Mouse (Mus musculus) spleen, adult 12 weeks (tissue): Measurements from ENCODE around the gene Mrpl48.
A peak's percentile ranks its signal among the peaks of the same experiment; 100 is the strongest.

Experiments used
- DNase-seq: peaks from one replicate; pipeline ENCODE4 v3.0.0; 2022; ENCODE audit warnings: low spot score

Gene Mrpl48

GRCm38 (mm10) chr7:100608130-100608741 is at the start of gene Mrpl48:
Mrpl48 (minus strand) TSS chr7:100608301.
- DNase-seq = peak; percentile 37

- DNase-seq = no peak
Measured at GRCm38 (mm10) chr7:100656739-100657138, 48.6 kb upstream of the Mrpl48 start.

GRCm38 (mm10) chr7:100654441-100654840 is 46.3 kb upstream of the Mrpl48 start:
- no peak for DNase-seq

- DNase-seq = no peak
Measured at GRCm38 (mm10) chr7:100653480-100654266, 45.6 kb upstream of the Mrpl48 start.

GRCm38 (mm10) chr7:100651011-100651410 is 42.9 kb upstream of the Mrpl48 start:
- DNase-seq = no peak

- DNase-seq = no peak
Measured at GRCm38 (mm10) chr7:100650421-100650820, 42.3 kb upstream of the Mrpl48 start.

DNA sequence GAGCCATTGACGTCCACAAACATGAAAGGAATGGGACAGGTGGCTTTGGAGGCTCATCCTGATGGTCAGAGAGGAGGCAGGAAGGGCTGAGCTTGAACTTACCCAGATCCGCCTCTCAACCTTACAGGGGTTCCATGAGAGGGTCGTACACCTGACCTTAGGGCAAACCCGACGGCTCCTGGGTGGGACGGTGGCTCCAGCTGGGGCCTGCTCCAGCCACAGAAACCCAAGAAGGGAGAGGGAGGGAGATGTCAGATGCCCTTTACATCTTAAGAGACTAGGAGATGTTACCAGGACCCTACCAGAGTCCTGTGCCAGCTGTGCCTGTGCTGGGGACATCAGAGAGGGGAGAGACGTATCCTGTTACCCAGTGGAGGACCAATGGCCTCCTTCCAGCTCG is 41.7 kb upstream of the Mrpl48 start:
- DNase-seq = no peak

DNA sequence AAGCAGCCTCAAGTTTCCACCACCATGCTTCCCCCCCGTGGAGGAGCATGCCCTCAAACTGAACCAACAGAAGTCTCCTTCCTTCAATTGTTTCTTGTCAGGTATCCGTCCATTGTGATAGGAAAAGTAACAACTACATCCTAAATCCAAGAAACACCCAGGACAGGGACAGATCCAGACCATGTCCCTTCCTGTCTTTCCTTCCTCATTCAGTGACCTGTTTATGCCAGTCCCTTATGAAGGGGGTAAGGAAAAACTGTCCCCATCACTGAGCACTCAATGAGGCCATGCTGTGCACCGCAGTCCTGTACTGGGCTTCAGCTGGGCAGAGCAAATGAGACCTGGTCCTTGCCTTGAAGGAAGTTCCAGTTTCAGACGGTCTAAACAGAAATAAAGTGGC is 41.0 kb upstream of the Mrpl48 start:
- no peak for DNase-seq

GRCm38 (mm10) chr7:100645147-100645546 is 37.0 kb upstream of the Mrpl48 start:
- DNase-seq = no peak

DNA sequence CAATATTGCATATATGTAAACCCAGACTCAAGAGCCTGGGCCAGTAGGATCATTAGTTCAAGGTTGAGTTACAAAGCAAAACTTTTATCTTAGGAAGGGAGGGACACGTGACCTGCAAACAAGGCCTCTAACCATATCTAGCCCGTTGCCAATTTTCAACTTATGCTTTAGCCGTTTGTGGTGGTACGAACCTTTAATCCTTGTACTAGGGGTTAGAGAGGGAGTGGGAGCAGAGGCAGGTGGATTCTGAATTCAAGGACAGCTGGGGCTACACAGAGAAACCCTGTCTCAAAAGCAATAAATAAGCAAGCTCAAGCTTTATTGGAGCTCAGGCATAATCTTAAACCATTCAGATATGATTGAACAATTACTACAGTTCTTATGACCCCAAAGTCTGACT is 34.3 kb upstream of the Mrpl48 start:
- no peak for DNase-seq

DNA sequence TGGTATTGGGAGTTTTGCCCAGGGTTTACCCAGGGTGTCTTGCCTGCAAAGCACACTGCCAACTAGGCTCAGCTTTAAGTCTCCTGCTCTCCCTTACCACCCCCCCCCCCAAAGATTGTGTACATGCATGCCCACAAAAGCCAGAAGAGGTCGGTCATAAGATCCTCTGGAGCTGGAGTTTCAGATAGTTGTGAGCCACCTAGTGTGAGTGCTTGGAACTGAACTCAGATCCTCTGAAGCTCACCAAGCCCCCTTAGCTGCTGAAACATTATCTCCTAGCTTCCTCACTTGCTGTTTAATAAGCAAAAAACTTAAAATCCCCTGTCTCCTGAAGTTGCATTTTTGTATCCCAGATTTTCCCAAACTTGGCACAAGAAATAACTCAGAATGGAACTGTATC is 29.6 kb upstream of the Mrpl48 start:
- DNase-seq = no peak

GRCm38 (mm10) chr7:100624538-100624937 is 16.4 kb upstream of the Mrpl48 start:
- DNase-seq = no peak

GRCm38 (mm10) chr7:100622277-100622676 is 14.2 kb upstream of the Mrpl48 start:
- DNase-seq = no peak

DNA sequence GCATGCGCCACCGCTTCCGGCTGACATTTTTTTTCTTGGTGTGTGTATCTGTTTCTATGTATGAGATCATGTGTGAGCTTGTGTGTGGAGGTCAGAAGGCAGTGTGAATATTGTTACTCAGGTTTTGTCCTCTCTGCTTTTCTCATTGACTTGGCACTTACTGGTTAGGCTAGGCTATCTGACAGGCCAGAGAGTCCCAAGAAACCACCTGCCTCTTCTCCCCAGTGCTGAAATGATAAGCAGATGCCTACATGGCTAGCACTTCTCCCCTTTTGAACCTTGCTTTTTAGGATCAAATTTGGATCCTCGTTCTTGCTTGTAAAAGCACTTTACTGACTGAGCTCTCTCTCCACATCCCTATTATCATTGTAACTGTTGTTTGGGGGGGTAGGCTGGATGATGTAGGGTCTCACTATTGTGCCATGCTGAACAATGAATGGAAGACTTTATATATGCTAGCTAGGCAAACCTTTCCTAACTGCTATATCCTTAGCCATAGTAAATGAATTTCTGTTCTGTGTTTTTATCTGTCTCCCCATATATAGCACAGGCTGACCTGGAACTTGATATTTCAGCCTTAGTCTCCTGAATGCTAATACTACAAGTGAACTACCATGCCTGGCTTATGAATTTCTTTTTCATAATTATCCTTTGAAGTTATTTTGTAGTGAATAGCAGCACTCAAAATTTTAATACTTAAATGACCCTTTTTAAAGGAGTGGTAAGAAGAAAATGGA is 8.2 kb upstream of the Mrpl48 start:
- no peak for DNase-seq

DNA sequence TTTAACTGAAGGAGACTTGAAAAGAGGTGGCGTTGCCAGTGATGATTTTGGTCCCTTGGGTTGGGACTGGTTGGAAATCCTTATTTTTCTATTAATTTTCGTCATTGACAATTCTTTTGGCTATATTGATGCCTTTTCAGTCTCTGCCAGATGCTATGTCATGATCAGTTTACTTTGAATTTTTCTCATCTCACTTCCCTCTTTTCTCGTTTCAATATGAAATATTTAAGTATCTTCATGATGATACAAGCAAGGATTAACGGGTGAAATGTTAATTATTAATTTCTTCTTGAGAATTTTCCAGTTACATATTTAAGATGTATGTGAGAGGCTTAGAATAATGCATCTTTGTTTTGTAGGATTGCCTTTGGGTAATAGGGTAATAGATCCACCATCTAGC is 809 bp upstream of the Mrpl48 start:
- no peak for DNase-seq

- DNase-seq = peak; percentile 89
Measured at GRCm38 (mm10) chr7:100607214-100608129, 629 bp downstream of the Mrpl48 start, which contains the start of gene Rab6a. Rab6a (plus strand) TSS chr7:100607410.

DNA sequence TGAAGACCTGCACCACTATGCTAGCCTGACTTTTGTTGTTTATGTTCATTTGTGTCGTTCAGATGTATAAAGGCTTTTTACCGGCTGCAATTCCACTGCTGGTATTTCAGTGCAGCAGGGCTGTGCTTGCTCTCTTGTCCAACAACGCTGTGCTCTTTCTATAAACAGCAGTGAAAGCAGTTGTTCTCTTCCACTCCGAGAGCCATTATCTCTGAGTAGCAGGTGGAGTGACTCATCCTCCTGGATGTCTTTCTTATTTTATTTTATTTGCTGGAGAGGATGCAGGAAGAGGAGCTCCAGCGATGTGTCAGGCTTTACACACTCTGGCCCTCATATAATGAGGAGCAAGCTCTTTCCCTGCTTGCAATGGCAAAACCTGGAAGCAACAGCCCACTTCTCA is 7.9 kb downstream of the Mrpl48 start:
- DNase-seq = no peak

GRCm38 (mm10) chr7:100593349-100593748 is 14.8 kb downstream of the Mrpl48 start:
- no peak for DNase-seq

DNA sequence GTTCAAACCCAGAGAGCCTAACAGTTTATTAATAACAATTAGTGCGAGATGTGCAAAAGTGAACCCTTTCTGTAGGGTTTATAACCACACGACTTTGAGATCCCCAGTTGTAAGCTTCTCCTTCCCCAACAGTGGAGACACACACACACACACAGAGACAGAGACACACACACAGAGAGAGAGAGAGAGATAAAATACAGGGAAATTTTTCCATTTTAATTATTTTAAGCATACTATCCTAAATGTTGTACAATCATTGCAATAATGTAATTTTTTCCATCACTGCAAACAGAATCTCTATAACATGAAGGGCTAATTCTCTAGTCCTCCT is 16.6 kb downstream of the Mrpl48 start:
- DNase-seq = no peak

GRCm38 (mm10) chr7:100590845-100591521 is 17.1 kb downstream of the Mrpl48 start:
- peak; percentile 71 for DNase-seq

GRCm38 (mm10) chr7:100590504-100590844 is 17.6 kb downstream of the Mrpl48 start:
- DNase-seq = no peak

DNA sequence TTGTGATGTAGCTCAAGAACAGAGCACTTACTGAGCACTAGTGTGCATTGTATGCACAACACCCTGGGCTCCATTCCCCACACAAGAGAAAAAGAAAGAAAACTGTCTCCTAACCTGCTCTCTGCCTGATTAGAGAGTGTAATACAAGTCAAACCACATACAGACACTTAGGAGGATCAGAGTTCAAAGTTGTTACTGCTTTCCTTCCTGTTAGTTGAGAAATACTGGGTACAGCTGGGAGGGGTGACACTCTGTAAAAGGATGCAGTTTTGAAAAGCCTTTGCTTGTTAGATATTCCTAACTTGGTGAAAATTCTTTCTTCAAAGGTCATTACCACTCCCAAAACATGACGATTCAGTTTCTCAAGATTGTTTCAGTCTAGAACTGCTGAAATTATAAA is 18.3 kb downstream of the Mrpl48 start:
- no peak for DNase-seq
